Mouse (Mus musculus): ENCODE measurements around the gene Sms.

Gene Sms

GRCm38 (mm10) chrX:157491944-157492726, at the start of gene Sms:
TSS of gene Sms (minus strand) at chrX:157492287.
- DNase-seq, result peak; percentile 61

DNA sequence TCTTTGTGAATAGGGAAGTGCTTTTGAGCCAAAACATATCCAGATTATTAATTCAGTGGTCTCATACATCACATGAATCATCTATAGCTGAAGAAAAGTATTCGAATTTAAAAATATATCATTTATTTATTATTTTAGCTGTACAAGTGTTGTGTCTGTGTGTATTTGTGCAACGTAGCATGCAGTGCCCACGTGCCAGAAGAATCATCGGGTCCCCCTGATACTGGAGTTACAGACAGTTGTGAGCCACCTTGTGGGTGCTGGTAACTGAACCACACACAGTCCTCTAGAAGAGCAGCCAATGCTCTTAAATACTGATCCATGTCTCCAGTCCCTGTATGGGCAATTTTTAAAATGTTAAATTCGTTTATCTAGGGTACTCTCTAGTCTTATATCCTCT, 14.3 kb upstream of the Sms start:
- DNase-seq, result no peak

- no peak for DNase-seq
Measured at GRCm38 (mm10) chrX:157504506-157504905, 12.4 kb upstream of the Sms start.

DNA sequence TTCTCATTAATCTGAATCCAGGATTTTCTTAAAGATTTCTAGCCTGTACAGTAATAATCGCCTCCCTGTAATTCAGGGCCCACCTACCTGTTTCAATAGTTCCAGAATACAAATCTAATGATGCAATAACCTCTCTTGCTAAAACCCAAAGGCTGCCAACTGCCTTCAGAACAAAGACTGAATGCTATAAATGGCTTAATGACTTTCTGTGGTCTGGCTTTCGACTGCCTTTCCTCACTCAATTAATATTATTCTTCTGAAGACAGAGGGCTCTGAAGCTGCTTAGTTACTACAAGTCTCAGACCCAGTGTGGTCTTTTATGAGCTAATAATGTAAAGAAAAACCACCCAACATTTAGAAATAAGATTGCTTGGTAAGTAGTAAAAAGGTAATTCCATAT, 9.8 kb upstream of the Sms start:
- no peak for DNase-seq

GRCm38 (mm10) chrX:157500004-157500403, 7.9 kb upstream of the Sms start:
- no peak for DNase-seq

DNA sequence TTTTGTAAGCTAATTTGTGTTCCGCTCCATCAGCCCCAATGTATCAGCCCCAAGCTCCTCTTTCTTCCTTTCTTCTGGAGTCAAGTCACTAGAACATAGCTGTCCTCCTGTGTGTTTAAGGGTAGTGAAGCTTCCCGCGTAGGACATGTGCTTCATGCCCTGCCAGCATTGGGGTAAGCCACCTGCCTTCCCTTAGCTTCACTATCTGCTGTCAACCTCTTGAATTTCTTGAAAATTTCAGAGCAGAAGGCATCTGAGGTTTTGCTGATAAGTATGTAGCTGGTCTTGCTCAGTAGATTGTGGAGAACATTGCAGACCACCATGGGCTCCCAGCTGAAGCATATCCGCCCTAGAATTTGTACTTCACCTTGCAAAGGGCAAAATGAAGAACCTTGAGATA, 1.1 kb upstream of the Sms start:
- no peak for DNase-seq

- DNase-seq, result peak; percentile 20
Measured at GRCm38 (mm10) chrX:157491145-157491935, 747 bp downstream of the Sms start.

DNA sequence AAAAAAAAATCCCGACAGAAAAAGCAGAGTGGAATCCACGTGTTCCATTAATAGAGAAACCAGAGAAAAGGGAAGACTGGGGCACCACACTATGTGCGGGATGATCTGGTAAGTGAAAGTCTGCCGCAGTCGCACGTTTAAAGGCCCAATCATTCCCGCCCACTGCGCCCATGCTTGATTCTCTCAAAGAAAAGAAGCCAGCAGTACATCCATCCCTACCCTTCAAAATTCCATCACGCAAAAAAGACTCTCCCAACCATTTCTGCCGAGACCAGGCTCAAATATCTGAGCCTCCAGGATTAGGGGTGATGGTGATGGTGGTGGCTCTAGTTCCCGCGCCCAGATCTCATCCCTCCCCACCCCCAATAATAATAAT, 1.3 kb downstream of the Sms start:
- DNase-seq, result no peak

- no peak for DNase-seq
Measured at GRCm38 (mm10) chrX:157489871-157490721, 2.0 kb downstream of the Sms start.

- no peak for DNase-seq
Measured at GRCm38 (mm10) chrX:157488831-157489230, 3.3 kb downstream of the Sms start.

- DNase-seq, result peak; percentile 28
Measured at GRCm38 (mm10) chrX:157486765-157487164, 5.3 kb downstream of the Sms start.

DNA sequence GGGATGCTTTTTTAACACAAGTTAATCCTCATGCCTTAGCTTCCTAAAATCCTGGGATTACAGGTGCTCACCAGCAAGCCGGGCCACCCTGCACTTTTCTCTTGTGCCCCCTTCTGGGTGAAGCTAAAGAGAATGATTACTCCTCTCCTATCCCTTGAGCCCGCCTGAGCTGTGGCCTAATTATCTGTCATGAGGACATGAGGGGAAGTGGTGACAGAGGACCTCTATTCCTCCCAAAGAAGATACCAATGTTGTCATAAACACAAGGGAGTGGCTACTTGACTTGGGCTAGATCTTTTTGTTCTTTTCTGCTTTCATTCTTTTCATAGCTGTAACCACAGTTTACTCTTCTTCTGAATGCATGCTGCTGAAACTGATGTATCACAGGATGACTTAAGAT, 9.2 kb downstream of the Sms start:
- DNase-seq, result no peak

DNA sequence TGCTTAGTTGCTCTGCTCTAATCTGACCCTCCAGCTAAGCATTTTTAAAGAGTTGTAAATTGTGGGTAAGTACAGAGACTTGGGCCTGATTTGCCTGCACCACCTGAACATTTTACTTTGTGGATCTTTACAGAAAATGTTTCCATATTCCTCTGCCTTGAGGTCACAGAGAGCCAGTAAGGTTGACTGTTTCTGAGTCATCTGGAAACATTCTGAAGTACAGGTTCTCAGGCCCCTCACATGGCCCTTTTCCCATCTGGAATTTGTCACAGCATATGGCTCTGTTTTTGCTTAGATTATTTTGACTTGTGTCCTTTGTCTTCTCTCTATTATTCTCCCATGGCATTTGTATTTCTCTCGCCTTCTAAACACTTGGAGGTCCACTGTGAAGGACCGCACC, 10.2 kb downstream of the Sms start:
- DNase-seq, result no peak

- DNase-seq, result no peak
Measured at GRCm38 (mm10) chrX:157477328-157477727, 14.8 kb downstream of the Sms start.

GRCm38 (mm10) chrX:157476153-157476810, 15.8 kb downstream of the Sms start:
- no peak for DNase-seq

DNA sequence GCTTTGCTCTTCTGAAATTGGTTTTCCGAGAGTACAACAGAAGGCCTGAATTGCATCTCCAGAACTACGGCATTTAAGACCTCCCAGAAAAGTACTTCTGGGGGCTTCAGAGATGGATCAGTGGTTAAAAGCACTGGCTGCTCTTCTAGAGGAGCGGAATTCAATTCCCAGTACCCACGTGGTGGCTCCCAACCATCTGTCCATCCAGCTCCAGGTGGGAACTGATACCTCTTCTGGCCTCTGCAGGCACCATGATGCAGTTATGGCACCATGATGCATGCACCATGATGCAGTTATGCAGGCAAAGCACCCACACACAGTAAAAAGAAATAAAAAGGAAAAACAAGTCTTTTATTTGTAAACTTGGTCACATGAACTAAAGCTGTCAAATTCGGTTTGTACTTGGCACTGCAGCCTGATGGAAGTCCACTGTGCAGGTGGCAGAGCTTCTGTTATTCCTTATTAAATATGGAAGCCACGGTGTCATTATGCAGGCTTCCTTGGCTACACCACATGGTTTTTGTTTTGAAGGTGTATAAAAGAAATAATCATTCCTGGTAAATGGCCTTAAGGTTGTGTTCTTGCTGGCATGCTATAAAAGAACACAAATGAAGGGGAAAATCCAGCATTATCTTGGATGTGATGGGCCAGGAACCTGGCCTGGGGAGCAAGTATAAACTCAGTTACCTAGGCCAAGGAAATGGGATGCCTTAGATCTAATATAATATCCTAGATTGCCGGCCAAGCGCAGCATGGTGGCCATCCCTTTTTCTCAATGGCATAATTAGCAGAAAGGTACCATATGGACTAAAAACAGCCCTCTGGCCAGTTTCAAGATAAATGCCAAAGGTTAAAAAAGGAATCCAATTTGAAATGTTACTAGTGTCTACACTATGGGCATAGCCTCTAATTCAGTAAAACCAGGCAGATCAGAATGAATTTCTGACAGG, 20.1 kb downstream of the Sms start:
- no peak for DNase-seq

DNA sequence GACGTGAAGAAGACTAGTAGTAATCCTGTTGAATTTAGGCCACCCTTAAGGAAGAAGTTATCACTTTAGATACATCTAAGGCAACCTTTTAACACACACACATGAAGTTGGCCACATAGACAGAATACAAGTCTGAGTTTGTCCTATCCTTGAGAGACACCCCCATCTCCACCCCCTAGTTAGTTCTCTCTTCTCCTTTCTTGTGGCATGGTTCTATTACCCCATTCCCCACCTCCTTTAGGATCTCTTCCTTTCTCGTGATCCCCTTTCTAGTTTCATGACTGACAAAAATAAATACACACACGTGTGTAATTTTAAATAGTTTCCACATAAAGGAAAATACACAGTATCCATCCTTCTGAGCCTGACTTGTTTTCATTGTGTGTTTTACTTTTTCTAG, 23.3 kb downstream of the Sms start:
- DNase-seq, result no peak

DNA sequence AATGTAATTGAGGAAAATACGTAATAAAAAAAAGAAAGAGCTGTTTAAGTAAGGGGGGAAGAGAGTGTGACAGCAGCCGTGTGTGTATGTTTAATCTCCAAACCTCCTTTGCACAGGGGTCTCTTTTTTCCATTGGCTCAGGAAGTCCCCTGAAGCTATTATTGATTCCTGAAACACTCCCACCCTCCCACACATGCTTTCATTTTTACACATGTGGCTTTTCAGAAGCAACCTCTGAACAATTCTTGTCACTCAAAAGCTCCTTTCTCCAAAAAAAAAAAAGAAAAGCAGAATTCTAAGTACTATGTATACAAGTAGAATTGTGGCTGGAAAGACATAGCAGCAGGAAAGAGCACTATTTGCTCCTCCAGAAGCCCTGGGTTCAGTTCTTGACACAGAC, 24.0 kb downstream of the Sms start:
- DNase-seq, result no peak

- DNase-seq, result no peak
Measured at GRCm38 (mm10) chrX:157465949-157466348, 26.1 kb downstream of the Sms start.

GRCm38 (mm10) chrX:157462716-157463115, 29.4 kb downstream of the Sms start:
- peak; percentile 7 for DNase-seq

- DNase-seq, result peak; percentile 35
Measured at GRCm38 (mm10) chrX:157454430-157454829, 37.7 kb downstream of the Sms start.

DNA sequence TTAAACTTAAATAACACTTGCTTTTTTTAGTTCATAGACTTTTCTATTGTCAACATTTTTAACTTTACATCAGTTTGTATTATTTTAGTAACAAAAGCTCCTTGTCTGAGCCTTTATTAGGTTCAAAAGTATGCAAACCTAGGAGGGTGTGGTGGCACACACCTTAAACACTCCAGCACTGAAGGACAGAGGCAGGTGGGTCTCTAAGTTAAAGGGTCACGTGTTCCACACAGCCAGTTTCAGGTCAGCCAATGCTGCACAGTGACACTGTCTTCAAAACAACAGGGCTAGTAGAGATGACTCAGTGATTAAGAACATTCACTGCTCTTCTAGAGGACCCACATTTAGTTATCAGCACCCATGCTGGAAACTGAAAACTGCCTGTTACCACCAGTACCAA, 43.1 kb downstream of the Sms start:
- DNase-seq, result no peak
